Mouse (Mus musculus): ENCODE data around the gene Syn3.

GRCm38 (mm10) chr10:86050522-86050921 lies 448.2 kb downstream of the Syn3 start:
- TF ChIP-seq CTCF (IDR thresholded peaks at IDR 0.05; ENCODE audit: extremely low read depth, insufficient read depth, low read length) = no peak
- TF ChIP-seq POLR2A (IDR thresholded peaks at IDR 0.05; ENCODE audit: extremely low read depth, insufficient read depth, low read length) = no peak

Measured in cortical plate, adult 2 months (tissue).